Mouse (Mus musculus): ENCODE results near the gene Ciao2b. TPM values are rescaled to one million over a fixed set of nuclear protein-coding genes. Genes with fewer than 3 reads are reported as not detected.

Ciao2b gene
- polyA plus RNA-seq, 1 experiment, result not detected

GRCm38 (mm10) chr8:104606329-104606728, 35.4 kb downstream of the Ciao2b start:
- Histone ChIP-seq H3K4me3 (ENCODE audit: insufficient read depth, low read depth, low read length) (no peak overlapping the region), H3K4me1 (ENCODE audit: control insufficient read depth, insufficient read depth, low read length) (peaks cover 9% of the 10 kb centered on the region), H3K27ac (ENCODE audit: insufficient read depth, low read depth, low read length) (no peak overlapping the region)
- WGBS, result 52% methylated on average over 6 of the region's 6 CpGs
- TF ChIP-seq POLR2A (IDR thresholded peaks at IDR 0.05; ENCODE audit: insufficient read depth, low read depth, low read length), result no peak
- TF ChIP-seq CTCF (IDR thresholded peaks at IDR 0.05; ENCODE audit: insufficient read depth, low read depth, low read length), result no peak

DNA sequence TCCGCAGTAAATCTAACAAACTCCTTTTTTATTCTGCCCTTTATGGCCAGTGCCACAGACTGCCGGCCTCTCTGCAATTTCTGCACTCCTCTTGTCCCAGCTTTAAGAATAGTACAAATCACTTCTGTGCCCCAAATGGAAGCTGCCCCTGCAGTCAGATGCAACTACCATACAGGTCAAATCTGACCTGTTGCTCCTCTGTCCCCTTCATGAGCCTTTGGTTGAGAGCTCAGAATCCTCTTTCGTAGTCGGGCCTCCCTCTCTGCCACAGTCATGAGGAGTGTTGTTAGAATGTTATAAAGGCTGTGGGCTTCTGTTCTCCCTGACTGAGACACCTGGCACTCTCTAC, 38.5 kb downstream of the Ciao2b start:
- Histone ChIP-seq H3K4me1 (ENCODE audit: control insufficient read depth, insufficient read depth, low read length) (peaks cover 9% of the 10 kb centered on the region), H3K27ac (ENCODE audit: insufficient read depth, low read depth, low read length) (no peak overlapping the region), H3K4me3 (ENCODE audit: insufficient read depth, low read depth, low read length) (no peak overlapping the region)
- no peak for TF ChIP-seq POLR2A (IDR thresholded peaks at IDR 0.05; ENCODE audit: insufficient read depth, low read depth, low read length)
- TF ChIP-seq CTCF (IDR thresholded peaks at IDR 0.05; ENCODE audit: insufficient read depth, low read depth, low read length), result no peak
- 65% methylated on average over 4 of the region's 4 CpGs for WGBS

DNA sequence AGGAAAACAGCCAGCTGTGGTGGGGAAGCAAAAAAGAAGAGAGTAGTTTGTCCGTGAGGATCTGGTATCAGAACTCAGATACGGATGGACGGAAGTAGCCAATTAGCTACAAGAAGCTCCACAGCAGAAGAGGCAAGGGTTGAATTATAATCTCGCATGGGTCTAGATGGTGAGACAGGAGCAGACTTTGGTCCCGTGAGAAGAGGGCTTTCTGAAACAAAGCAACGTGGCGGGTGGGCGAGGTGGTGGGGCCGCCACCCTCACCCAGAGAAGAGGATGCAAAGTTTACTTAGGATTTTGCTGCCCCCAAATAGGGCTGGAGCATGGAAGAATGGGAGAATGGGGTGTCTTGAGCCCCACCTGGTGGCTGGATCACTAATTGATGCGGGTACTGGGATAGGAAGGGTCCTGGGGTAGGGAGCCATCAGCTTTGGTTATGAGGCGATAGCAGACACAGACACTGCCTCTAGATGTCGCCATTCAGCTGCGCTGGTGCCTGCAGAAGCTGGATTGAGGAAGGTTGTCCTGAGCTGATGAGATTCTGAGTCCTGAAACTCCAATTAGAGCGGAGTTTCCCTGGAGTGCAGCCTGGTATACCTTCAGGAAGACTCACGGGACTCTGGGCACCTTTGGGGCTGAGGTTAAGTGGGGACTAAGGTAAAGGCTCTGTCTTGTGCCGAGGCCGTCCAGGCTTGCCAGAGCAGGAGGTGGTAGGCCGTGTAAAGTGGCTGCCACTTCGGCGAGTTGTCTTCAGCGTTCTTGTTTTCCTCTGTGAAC, 39.1 kb downstream of the Ciao2b start:
- no peak overlapping the region for H3K27ac ChIP-seq (ENCODE audit: insufficient read depth, low read depth, low read length)
- H3K4me3 ChIP-seq (ENCODE audit: insufficient read depth, low read depth, low read length), result peak overlapping the region; percentile 16; the same call in 1 of the 2 replicates
- H3K4me1 ChIP-seq (ENCODE audit: control insufficient read depth, insufficient read depth, low read length), result peaks cover 9% of the 10 kb centered on the region
- TF ChIP-seq CTCF (IDR thresholded peaks at IDR 0.05; ENCODE audit: insufficient read depth, low read depth, low read length), result peak; percentile 58; the same call in 1 of the 2 replicates
- TF ChIP-seq POLR2A (IDR thresholded peaks at IDR 0.05; ENCODE audit: insufficient read depth, low read depth, low read length), result no peak
- WGBS, result 19% methylated on average over 21 of the region's 21 CpGs

DNA sequence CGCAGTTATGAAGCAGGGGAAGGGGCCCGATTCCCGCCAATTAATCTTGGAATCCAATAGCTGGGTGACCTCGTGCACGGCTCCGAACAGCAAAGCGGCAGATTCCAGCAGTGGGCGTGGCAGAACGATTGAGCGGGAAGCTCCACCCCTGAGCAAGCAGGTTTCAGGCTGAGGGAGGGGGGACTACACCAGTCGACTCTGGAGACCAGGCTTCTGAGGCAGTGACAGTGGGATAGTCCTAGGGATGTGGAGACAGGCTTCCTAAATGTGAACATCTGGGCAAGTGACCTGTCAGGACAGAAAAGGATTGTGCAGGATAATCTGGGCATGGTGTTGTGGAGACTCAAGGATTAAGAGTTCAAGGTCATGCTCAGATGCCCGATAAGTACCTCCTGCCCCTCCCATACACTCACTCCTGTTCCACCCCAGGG, 39.8 kb downstream of the Ciao2b start:
- TF ChIP-seq CTCF (IDR thresholded peaks at IDR 0.05; ENCODE audit: insufficient read depth, low read depth, low read length) (no peak), POLR2A (IDR thresholded peaks at IDR 0.05; ENCODE audit: insufficient read depth, low read depth, low read length) (no peak)
- Histone ChIP-seq H3K27ac (ENCODE audit: insufficient read depth, low read depth, low read length) (no peak overlapping the region), H3K4me1 (ENCODE audit: control insufficient read depth, insufficient read depth, low read length) (peaks cover 9% of the 10 kb centered on the region), H3K4me3 (ENCODE audit: insufficient read depth, low read depth, low read length) (no peak overlapping the region)
- 2% methylated on average over 12 of the region's 12 CpGs for WGBS

GRCm38 (mm10) chr8:104601386-104601785, 40.4 kb downstream of the Ciao2b start:
- H3K27ac ChIP-seq (ENCODE audit: insufficient read depth, low read depth, low read length), result no peak overlapping the region
- TF ChIP-seq CTCF (IDR thresholded peaks at IDR 0.05; ENCODE audit: insufficient read depth, low read depth, low read length) (no peak), POLR2A (IDR thresholded peaks at IDR 0.05; ENCODE audit: insufficient read depth, low read depth, low read length) (no peak)
- H3K4me3 ChIP-seq (ENCODE audit: insufficient read depth, low read depth, low read length), result no peak overlapping the region
- peaks cover 8% of the 10 kb centered on the region for H3K4me1 ChIP-seq (ENCODE audit: control insufficient read depth, insufficient read depth, low read length)
- WGBS, result 57% methylated on average over 7 of the region's 7 CpGs

- Histone ChIP-seq H3K4me1 (ENCODE audit: control insufficient read depth, insufficient read depth, low read length) (peaks cover 7% of the 10 kb centered on the region; the same call in 1 of the 2 replicates), H3K4me3 (ENCODE audit: insufficient read depth, low read depth, low read length) (no peak overlapping the region), H3K27ac (ENCODE audit: insufficient read depth, low read depth, low read length) (no peak overlapping the region)
- WGBS, result 44% methylated on average over 6 of the region's 6 CpGs
- TF ChIP-seq CTCF (IDR thresholded peaks at IDR 0.05; ENCODE audit: insufficient read depth, low read depth, low read length), result no peak
- no peak for TF ChIP-seq POLR2A (IDR thresholded peaks at IDR 0.05; ENCODE audit: insufficient read depth, low read depth, low read length)
These were observed 43.3 kb downstream of the Ciao2b start for GRCm38 (mm10) chr8:104598496-104598895.

- Histone ChIP-seq H3K4me1 (ENCODE audit: control insufficient read depth, insufficient read depth, low read length) (peaks cover 4% of the 10 kb centered on the region; the same call in 1 of the 2 replicates), H3K4me3 (ENCODE audit: insufficient read depth, low read depth, low read length) (no peak overlapping the region), H3K27ac (ENCODE audit: insufficient read depth, low read depth, low read length) (no peak overlapping the region)
- TF ChIP-seq CTCF (IDR thresholded peaks at IDR 0.05; ENCODE audit: insufficient read depth, low read depth, low read length), result no peak
- TF ChIP-seq POLR2A (IDR thresholded peaks at IDR 0.05; ENCODE audit: insufficient read depth, low read depth, low read length), result no peak
- WGBS, result 48% methylated on average over 6 of the region's 6 CpGs
These were observed 44.1 kb downstream of the Ciao2b start for GRCm38 (mm10) chr8:104597656-104598055.

- peaks cover 4% of the 10 kb centered on the region for H3K4me1 ChIP-seq (ENCODE audit: control insufficient read depth, insufficient read depth, low read length)
- WGBS, result 84% methylated on average over 21 of the region's 21 CpGs
- H3K27ac ChIP-seq (ENCODE audit: insufficient read depth, low read depth, low read length), result no peak overlapping the region
- H3K4me3 ChIP-seq (ENCODE audit: insufficient read depth, low read depth, low read length), result no peak overlapping the region
- TF ChIP-seq POLR2A (IDR thresholded peaks at IDR 0.05; ENCODE audit: insufficient read depth, low read depth, low read length) (no peak), CTCF (IDR thresholded peaks at IDR 0.05; ENCODE audit: insufficient read depth, low read depth, low read length) (no peak)
These were observed 45.8 kb downstream of the Ciao2b start for GRCm38 (mm10) chr8:104595773-104596536.
